Mouse (Mus musculus) frontal cortex, postnatal 36 days (tissue): ENCODE results near the gene Tns3.

Experiments used
- DNase-seq, 2 experiments: peaks; one replicate each; pipeline ENCODE4 v3.0.0; 2022; ENCODE audit warnings: low spot score in 2 of 2

The Tns3 gene

DNA sequence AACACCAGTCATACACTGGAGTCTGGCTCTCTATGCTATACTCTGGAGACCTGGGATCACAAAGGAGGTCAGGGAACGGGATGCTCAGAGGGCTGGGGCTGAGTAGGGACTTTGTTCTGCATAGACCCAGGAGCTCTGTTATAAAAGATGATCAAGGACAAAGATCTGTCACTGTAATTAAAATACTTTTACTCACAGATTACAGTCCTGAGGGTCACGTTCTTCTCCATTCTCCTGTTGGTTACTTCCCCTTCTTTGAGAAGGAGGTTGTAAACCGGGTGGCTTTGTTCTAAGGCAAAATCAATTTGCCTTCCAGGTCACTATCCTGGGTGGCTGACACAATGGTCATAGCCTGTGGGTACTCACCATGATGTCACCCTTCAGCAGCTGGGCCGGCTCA lies 133.8 kb downstream of the Tns3 start:
- DNase-seq = no peak

GRCm38 (mm10) chr11:8530036-8530435 lies 134.3 kb downstream of the Tns3 start:
- DNase-seq = no peak

- DNase-seq = no peak
These were observed 138.7 kb downstream of the Tns3 start for GRCm38 (mm10) chr11:8525463-8526145.

- peak; percentile 73 to 83 for DNase-seq
These were observed 140.8 kb downstream of the Tns3 start for GRCm38 (mm10) chr11:8523344-8524126.

DNA sequence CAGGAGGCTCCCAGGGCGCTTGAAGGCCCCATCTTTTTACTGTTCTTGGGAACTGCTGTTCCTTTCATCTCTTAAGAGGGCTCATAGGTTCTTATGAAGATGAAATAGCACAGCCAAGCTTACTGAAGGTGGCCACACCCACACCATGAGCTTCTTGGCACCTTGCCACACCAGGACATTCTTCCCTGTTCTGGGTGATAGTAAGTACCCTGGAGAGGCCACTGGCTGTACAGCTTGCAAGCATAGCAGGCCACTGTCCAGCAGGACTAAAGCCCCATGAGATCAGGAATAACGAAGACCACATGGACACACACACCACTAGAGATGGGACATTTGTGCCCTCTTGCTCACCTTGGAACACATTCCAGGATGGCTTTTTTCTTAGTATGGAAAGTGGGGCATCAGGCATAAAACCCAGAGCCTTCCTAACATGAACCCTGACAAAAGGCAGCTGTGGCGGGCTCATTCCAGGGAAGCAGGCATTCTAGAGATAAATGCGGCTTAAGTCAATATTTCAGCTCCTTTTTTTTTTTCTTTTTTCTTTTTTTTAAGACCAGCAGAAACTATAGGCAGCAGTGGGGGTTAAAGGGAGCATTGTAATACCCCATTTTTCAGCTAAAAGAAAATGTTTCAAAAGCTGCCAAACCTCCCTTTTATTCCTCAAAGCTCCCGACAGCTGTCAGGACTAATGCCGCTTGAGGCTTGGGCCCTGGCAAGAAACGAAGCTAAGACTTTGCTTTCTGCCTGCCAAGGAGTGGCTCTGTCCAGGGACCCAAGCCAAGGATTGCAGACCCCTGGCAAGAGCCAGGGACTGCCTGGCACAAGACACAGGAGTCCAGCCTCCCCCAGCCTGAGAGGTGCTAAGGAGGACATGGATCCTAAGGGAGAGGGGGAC lies 150.7 kb downstream of the Tns3 start:
- DNase-seq = peak in 1 of 2 experiments; percentile 40

- no peak for DNase-seq
These were observed 154.0 kb downstream of the Tns3 start for GRCm38 (mm10) chr11:8510294-8510693.

GRCm38 (mm10) chr11:8509614-8510013 lies 154.7 kb downstream of the Tns3 start:
- DNase-seq = no peak

GRCm38 (mm10) chr11:8503735-8504134 lies 160.6 kb downstream of the Tns3 start:
- no peak for DNase-seq

DNA sequence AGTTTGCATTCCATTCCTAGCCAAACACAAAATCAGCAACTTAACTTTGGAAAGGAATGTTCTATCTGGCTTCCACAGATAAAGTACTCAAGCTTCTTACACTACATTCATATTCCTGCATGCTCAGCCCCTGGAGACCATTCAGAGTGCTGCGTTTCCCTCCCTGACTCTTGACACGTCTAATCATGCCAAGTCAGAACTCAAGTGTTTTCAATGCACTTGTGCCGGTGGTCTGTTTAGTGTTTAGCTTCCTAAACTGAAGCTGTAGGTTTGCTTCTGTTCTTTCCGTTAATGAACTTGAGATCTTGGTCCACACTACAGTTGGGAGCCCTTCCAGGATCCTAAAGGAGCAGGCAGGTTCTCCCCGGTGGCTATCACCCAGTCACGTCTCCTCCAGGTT lies 163.5 kb downstream of the Tns3 start:
- DNase-seq = no peak

DNA sequence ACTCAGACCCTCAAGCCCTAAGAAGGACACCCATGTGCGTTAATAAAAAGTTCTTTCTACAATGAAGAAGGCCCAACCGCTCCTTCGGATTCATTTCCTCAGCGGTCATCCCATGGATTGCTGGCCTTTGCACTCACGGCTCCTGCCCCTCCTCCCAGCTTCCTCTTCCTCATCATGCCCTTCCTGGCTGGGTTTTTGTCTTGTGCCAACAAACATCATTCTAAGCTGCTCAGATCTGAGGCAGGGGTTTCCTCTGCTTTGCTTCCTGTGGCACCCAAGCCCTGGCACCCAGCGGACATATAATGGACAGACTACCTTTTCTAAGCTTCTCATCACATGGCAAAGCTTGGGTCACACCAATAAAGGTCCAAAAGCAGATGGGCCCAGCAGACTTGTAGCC lies 167.2 kb downstream of the Tns3 start:
- DNase-seq = no peak

- no peak for DNase-seq
These were observed 167.6 kb downstream of the Tns3 start for GRCm38 (mm10) chr11:8496686-8497085.

- no peak for DNase-seq
These were observed 168.5 kb downstream of the Tns3 start for GRCm38 (mm10) chr11:8495801-8496200.

DNA sequence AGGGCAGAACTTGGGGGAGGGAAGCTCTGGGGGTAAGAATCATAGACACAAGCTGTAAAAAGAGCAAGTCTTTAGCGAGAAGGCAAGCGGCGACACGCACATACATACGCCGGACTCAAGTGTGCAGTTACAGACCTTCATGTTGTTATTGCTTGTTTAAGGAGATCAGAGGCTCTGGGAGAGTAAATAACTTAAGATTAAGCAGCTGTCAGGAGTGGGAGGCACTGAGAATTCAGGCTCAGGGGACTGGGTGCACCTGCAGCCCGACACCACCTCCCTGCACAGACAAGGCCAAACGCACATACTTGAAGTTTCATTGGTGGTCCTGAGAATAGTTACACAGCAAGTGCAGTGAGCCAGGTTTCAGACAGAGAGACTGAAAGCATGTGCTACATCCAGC lies 169.3 kb downstream of the Tns3 start:
- DNase-seq = no peak

GRCm38 (mm10) chr11:8493931-8494490 lies 170.3 kb downstream of the Tns3 start:
- no peak for DNase-seq

DNA sequence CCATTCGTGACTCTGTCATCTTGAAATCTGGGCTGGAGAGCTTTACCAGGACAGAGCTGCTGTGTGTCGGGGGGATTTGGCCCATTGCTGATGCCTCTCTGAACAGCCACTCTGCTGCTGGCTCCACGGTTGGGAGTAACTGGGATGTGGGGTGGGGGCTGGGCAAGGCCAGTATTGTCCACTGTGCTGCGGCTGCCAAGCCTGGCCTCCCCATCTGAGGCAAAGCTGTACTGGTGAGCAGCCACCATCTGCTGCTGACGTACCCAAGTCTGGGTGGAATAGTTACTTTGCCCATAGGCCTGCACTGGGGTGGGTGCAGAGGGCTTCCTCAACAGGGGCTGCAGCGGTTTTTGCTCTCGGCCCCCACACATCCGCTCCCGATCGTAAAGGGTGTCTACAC lies 172.0 kb downstream of the Tns3 start:
- no peak for DNase-seq

GRCm38 (mm10) chr11:8488248-8488647 lies 176.1 kb downstream of the Tns3 start:
- DNase-seq = peak in 1 of 2 experiments; percentile 50

GRCm38 (mm10) chr11:8486552-8486951 lies 177.8 kb downstream of the Tns3 start:
- DNase-seq = no peak

DNA sequence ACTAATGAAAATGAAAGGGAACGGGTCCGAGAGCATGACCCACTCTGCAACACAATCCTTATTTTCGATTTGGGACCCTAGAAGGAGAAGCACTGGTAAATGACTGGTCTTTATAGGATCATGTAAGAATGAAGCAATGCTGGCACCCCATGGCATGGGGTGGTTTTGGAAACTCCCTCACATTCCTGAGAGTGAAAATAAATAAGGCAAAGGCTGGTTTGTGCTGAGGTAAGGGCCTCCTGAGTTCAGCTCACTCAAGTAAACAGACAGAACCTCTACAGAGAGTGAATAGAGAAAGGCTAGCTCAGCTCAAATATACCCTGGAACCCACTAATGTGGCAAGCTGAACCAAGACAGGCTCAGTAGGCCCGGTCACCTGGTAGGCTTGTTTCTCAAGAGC lies 179.8 kb downstream of the Tns3 start:
- no peak for DNase-seq

GRCm38 (mm10) chr11:8482721-8483120 lies 181.6 kb downstream of the Tns3 start:
- no peak for DNase-seq

DNA sequence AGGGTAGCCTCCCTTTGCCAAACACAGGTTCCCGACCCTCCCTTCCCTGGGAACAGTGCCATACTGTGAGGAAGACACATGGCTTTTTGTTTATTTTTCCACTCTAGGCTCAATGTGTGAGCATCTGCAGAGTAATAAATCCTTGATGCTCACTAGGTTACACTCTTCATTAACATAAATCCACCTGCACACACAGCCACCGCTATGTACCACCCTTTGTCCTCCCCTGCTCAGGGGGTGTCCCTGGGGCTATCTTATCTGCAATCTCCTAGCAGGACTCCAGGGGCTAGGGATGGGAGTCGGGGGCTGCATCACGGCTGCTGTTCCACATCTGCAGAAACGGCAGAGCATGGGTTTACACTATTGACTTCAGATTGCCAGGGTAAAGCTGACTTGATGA lies 182.4 kb downstream of the Tns3 start:
- no peak for DNase-seq

- DNase-seq = no peak
These were observed 182.8 kb downstream of the Tns3 start for GRCm38 (mm10) chr11:8481529-8481928.

DNA sequence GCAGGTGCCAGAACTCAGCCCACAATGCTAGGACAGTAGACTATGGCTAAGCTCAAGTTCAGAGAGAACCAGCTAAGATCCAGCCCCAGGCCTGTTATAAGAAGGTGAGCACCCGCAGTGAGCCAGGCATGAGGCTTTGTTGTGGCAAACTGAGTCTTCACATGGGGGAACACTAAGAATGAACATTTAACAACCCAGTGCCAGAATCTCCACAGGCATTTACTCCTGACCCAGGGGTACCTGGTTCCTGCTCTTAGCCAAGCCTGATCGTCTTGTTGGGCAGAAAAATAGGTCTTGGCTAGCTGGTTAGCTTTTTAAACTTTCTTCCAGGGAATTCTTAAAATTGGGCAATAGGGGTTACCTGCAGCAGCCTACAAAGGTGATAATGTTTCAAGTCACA lies 184.5 kb downstream of the Tns3 start:
- DNase-seq = no peak
